Mouse (Mus musculus): ENCODE results near the gene Zfp865. TPM values are rescaled to one million over a fixed set of nuclear protein-coding genes. Genes with fewer than 3 reads are reported as not detected.
A peak's percentile ranks its signal among the peaks of the same experiment; 100 is the strongest.
"Not testable (repeated sequence)": the region's sequence is repeated elsewhere in the genome, so short reads cannot be mapped to it uniquely, and the experiment has no call there.

Zfp865 gene
- polyA plus RNA-seq, 1 experiment from 2014 or later: 7.7 TPM

- Histone ChIP-seq H3K36me3 (peaks cover 27% of the 10 kb centered on the region), H3K4me3 (peak overlapping the region; percentile 70), H3K27me3 (ENCODE audit: low read depth, poor library complexity, severe bottlenecking) (peaks cover 36% of the 10 kb centered on the region), H3K4me1 (peaks cover 31% of the 10 kb centered on the region), H3K9me3 (replicated peaks) (peaks cover 5% of the 10 kb centered on the region; the same call in 1 of the 2 replicates), H3K27ac (no peak overlapping the region; the same call in 1 of the 2 replicates)
- DNase-seq (ENCODE audit: low spot score): no peak
- WGBS: 73% methylated on average over 8 of the region's 8 CpGs
Measured at GRCm38 (mm10) chr7:4996934-4997333, 23.2 kb upstream of the Zfp865 start.

- Histone ChIP-seq H3K27me3 (ENCODE audit: low read depth, poor library complexity, severe bottlenecking) (peaks cover 7% of the 10 kb centered on the region), H3K9me3 (replicated peaks) (no peaks in the 10 kb centered on the region), H3K4me3 (no peak overlapping the region), H3K36me3 (no peaks in the 10 kb centered on the region), H3K4me1 (peaks cover 21% of the 10 kb centered on the region), H3K27ac (no peak overlapping the region)
- WGBS: 75% methylated on average over 2 of the region's 2 CpGs
- DNase-seq (ENCODE audit: low spot score): no peak
Measured at GRCm38 (mm10) chr7:4999876-5000275, 20.3 kb upstream of the Zfp865 start.

GRCm38 (mm10) chr7:5002876-5003275 is 17.3 kb upstream of the Zfp865 start:
- not testable (repeated sequence) for H3K4me3 ChIP-seq; H3K27me3 ChIP-seq (ENCODE audit: low read depth, poor library complexity, severe bottlenecking); H3K27ac ChIP-seq; H3K9me3 ChIP-seq (replicated peaks); DNase-seq (ENCODE audit: low spot score); H3K4me1 ChIP-seq
- WGBS: 75% methylated on average over 8 of the region's 8 CpGs
- peaks cover 19% of the 10 kb centered on the region for H3K36me3 ChIP-seq

GRCm38 (mm10) chr7:5008229-5008628 is 11.9 kb upstream of the Zfp865 start:
- H3K9me3 ChIP-seq (replicated peaks): no peaks in the 10 kb centered on the region
- WGBS: 95% methylated on average over 26 of the region's 26 CpGs
- H3K36me3 ChIP-seq: peaks cover 73% of the 10 kb centered on the region

GRCm38 (mm10) chr7:5012681-5013513 is 7.3 kb upstream of the Zfp865 start:
- Histone ChIP-seq H3K27me3 (ENCODE audit: low read depth, poor library complexity, severe bottlenecking) (no peaks in the 10 kb centered on the region), H3K36me3 (peaks cover 65% of the 10 kb centered on the region), H3K9me3 (replicated peaks) (no peaks in the 10 kb centered on the region), H3K4me3 (peak overlapping the region; percentile 69), H3K27ac (no peak overlapping the region), H3K4me1 (peaks cover 16% of the 10 kb centered on the region; the same call in 1 of the 2 replicates)
- DNase-seq (ENCODE audit: low spot score): no peak
- 92% methylated on average over 27 of the region's 27 CpGs for WGBS

More at GRCm38 (mm10) chr7:5008229-5008628, 11.9 kb upstream of the Zfp865 start:
- Histone ChIP-seq H3K4me3 (0 out of 2 replicates have a peak overlapping the region, but pooled peaks have one; percentile 4), H3K4me1 (0 out of 2 replicates have a peak, but pooled peaks cover 9% of the 10 kb centered on the region), H3K27me3 (ENCODE audit: low read depth, poor library complexity, severe bottlenecking) (no peaks in the 10 kb centered on the region), H3K27ac (no peak overlapping the region)
- no peak for DNase-seq (ENCODE audit: low spot score)

- Histone ChIP-seq H3K4me1 (peaks cover 16% of the 10 kb centered on the region; the same call in 1 of the 2 replicates), H3K4me3 (peak within 1 kb of the TSS; percentile 69), H3K27me3 (ENCODE audit: low read depth, poor library complexity, severe bottlenecking) (no peaks in the 10 kb centered on the region), H3K27ac (peak within 1 kb of the TSS; percentile 98), H3K9me3 (replicated peaks) (no peaks in the 10 kb centered on the region), H3K36me3 (peaks cover 54% of the 10 kb centered on the region)
- peak; percentile 97 for DNase-seq (ENCODE audit: low spot score)
- under 1% methylated on average over 42 of the region's 42 CpGs for WGBS
Measured at GRCm38 (mm10) chr7:5014251-5015117, 5.7 kb upstream of the Zfp865 start, which contains the start of the genes Zfp524 and Fiz1. Gene Zfp524, plus strand, starts transcription at chr7:5014415. Gene Fiz1, minus strand, starts transcription at chr7:5014697.

- H3K27ac ChIP-seq: peak within 1 kb of the TSS; percentile 98
- peaks cover 16% of the 10 kb centered on the region; the same call in 1 of the 2 replicates for H3K4me1 ChIP-seq
- WGBS: under 1% methylated on average over 63 of the region's 76 CpGs
- no peaks in the 10 kb centered on the region for H3K9me3 ChIP-seq (replicated peaks)
- H3K36me3 ChIP-seq: peaks cover 45% of the 10 kb centered on the region
- peak within 1 kb of the TSS; percentile 69 for H3K4me3 ChIP-seq
- H3K27me3 ChIP-seq (ENCODE audit: low read depth, poor library complexity, severe bottlenecking): no peaks in the 10 kb centered on the region
- DNase-seq (ENCODE audit: low spot score): peak; percentile 99
Measured at GRCm38 (mm10) chr7:5015118-5016001, 4.8 kb upstream of the Zfp865 start, which contains the start of gene Gm44973. Gene Gm44973, plus strand, starts transcription at chr7:5015496.

GRCm38 (mm10) chr7:5016057-5016456 is 4.1 kb upstream of the Zfp865 start:
- peak overlapping the region; percentile 69 for H3K4me3 ChIP-seq
- peaks cover 38% of the 10 kb centered on the region for H3K36me3 ChIP-seq
- WGBS: 69% methylated on average over 3 of the region's 3 CpGs
- H3K4me1 ChIP-seq: peaks cover 18% of the 10 kb centered on the region
- H3K9me3 ChIP-seq (replicated peaks): no peaks in the 10 kb centered on the region
- H3K27ac ChIP-seq: peak overlapping the region; percentile 98
- H3K27me3 ChIP-seq (ENCODE audit: low read depth, poor library complexity, severe bottlenecking): no peaks in the 10 kb centered on the region
- no peak for DNase-seq (ENCODE audit: low spot score)

GRCm38 (mm10) chr7:5016920-5017319 is 3.3 kb upstream of the Zfp865 start:
- Histone ChIP-seq H3K4me1 (peaks cover 26% of the 10 kb centered on the region), H3K9me3 (replicated peaks) (no peaks in the 10 kb centered on the region), H3K4me3 (no peak overlapping the region), H3K27ac (no peak overlapping the region), H3K27me3 (ENCODE audit: low read depth, poor library complexity, severe bottlenecking) (no peaks in the 10 kb centered on the region), H3K36me3 (peaks cover 35% of the 10 kb centered on the region)
- WGBS: 96% methylated on average over 2 of the region's 2 CpGs
- DNase-seq (ENCODE audit: low spot score): no peak

- peaks cover 35% of the 10 kb centered on the region for H3K36me3 ChIP-seq
- no peaks in the 10 kb centered on the region for H3K27me3 ChIP-seq (ENCODE audit: low read depth, poor library complexity, severe bottlenecking)
- no peaks in the 10 kb centered on the region for H3K9me3 ChIP-seq (replicated peaks)
- 91% methylated on average over 16 of the region's 16 CpGs for WGBS
- H3K4me3 ChIP-seq: no peak overlapping the region
- H3K27ac ChIP-seq: no peak overlapping the region
- H3K4me1 ChIP-seq: peaks cover 28% of the 10 kb centered on the region
- DNase-seq (ENCODE audit: low spot score): no peak
Measured at GRCm38 (mm10) chr7:5017352-5017751, 2.8 kb upstream of the Zfp865 start.

GRCm38 (mm10) chr7:5017931-5018330 is 2.2 kb upstream of the Zfp865 start:
- H3K4me3 ChIP-seq: no peak overlapping the region; the same call in 1 of the 2 replicates
- DNase-seq (ENCODE audit: low spot score): no peak
- H3K9me3 ChIP-seq (replicated peaks): no peaks in the 10 kb centered on the region
- peaks cover 35% of the 10 kb centered on the region for H3K36me3 ChIP-seq
- H3K27ac ChIP-seq: no peak overlapping the region
- H3K4me1 ChIP-seq: peaks cover 28% of the 10 kb centered on the region
- no peaks in the 10 kb centered on the region for H3K27me3 ChIP-seq (ENCODE audit: low read depth, poor library complexity, severe bottlenecking)
- WGBS: 96% methylated on average over 21 of the region's 21 CpGs

GRCm38 (mm10) chr7:5019576-5019975 is 600 bp upstream of the Zfp865 start:
- H3K9me3 ChIP-seq (replicated peaks); H3K27me3 ChIP-seq (ENCODE audit: low read depth, poor library complexity, severe bottlenecking); DNase-seq (ENCODE audit: low spot score): not testable (repeated sequence)
- Histone ChIP-seq H3K4me3 (peak overlapping the region; percentile 84), H3K4me1 (peaks cover 24% of the 10 kb centered on the region), H3K27ac (peak overlapping the region; percentile 97), H3K36me3 (peaks cover 49% of the 10 kb centered on the region)
- WGBS: 26% methylated on average over 8 of the region's 8 CpGs

Measured in limb, embryonic 10.5 days (tissue).